Mouse (Mus musculus): Measurements from ENCODE around the gene Ddx59.

Gene Ddx59

GRCm38 (mm10) chr1:136449541-136449940 lies 34.5 kb downstream of the Ddx59 start:
- DNase-seq (ENCODE audit: low spot score in 2 of 2) = no peak

DNA sequence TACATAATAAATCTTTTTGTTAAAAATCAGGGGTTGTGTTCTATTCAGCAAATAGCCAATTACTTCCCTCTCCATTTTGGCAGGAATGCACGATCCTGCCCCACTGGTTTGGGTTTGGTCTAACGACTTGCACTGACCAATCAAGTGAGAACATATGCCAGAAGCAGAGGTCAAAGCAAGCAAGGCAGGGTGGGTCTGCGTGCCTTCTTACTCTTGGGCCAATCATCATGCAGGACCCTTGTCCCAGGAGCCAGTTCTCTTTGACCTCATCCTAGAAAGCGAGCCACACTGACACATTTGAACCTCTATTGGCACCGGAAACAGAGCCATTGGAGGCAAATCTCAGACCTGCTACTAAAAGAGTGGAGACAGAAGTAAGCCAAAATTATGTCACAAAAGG lies 35.1 kb downstream of the Ddx59 start:
- DNase-seq (ENCODE audit: low spot score in 2 of 2) = no peak

DNA sequence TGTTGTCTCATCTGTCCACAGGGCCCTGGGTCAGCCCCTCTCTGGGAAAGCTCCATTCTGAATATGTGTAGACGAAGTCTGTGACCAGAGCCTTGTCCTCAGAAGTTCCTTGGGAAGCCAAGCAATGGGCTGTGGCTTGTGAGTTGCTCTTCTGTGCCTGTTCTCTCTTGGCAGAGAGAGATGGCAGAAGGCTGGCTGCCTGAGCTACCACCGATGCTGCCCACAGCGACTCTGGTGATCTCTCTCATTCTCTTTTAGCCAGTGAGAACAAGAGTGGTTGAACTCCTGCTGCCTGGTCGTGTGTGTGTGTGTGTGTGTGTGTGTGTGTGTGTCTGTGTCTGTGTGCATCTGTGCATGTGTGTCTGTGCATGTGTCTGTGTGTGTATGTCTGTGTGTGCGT lies 37.4 kb downstream of the Ddx59 start:
- DNase-seq (ENCODE audit: low spot score in 2 of 2) = no peak

DNA sequence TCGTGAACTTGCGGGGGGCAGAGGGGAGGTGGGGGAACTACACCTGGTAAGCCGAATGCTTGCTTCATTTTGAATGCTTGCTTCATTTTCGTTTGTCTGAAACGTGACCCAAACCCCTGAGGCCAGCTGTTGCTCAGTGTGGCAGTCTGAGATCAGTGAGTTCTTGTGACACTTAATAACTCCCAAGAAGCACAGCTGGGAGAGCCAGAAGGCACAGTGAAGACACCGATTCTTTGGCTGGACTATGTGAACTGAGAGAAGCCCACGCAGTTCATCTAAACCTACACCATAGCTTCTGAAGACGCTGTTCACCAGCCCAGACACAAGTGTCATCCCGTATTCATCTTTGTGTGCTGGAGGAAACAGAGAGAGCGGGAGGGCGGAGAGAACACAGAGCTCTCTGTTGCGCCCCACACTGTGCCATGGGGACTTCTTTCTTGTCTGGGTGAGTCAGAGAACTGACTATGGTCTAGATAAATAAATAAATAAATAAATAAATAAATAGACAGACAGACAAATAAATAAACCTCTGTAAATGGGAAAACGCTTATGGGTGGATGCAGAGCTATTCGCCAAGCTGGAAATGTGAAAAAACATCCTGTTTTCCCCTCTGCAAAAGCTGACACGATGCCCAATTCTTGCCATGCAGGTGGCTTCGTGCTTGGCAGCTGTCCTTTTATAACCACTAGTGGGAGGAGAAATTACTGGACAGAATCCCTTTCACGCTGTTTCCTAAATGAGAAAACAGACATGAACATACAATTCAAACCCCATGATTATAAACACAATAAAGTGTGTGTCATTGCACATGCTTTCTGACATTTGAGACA lies 40.9 kb downstream of the Ddx59 start:
- DNase-seq (ENCODE audit: low spot score in 2 of 2) = peak; percentile 56 to 73

DNA sequence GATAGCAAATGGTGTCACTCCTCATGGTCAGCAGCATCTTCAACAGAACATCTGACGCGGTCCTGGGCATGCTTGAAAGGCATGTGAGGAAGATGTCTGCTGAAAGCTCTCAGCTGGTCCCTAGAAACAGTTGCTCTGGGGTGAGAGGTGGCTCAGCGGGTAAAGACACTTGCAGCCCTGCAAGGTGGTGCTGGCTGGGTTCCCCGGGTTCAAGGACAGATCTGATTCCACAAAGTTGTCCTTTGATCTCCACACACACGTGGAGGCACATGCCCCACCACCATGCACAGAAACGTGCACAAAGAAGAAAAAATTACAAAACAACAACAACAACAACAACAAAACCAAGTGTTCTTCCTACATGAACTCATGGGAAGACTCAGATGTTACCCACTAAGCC lies 41.7 kb downstream of the Ddx59 start:
- DNase-seq (ENCODE audit: low spot score in 2 of 2) = no peak

- no peak for DNase-seq (ENCODE audit: low spot score in 2 of 2)
These were observed 42.3 kb downstream of the Ddx59 start for GRCm38 (mm10) chr1:136457403-136457802.

DNA sequence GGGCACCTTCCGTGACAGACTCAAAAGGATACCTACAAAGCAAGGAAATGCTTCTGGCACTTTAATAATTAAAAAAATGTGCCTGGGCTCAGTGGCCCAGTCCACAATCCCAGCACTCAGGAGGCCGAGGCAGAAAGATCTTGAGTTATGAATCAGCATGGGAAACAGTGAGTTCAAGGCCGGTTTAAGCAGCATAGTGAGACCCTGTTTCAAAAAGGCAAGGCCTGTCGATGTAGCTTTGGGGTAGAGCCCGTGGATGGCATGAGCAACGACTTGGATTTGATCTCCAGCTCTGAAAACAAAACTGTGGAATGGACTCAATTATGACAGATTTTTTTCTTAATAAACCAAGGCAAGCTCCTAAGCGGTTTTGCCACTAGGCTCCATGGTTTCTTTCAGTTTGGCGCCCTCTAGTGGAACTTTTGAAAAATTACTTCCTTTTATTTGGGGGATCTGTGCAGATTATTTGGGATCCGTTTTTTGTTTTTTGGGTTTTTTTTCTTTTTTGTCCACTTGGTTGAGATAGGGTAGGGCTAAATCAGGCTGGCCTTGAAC lies 43.7 kb downstream of the Ddx59 start:
- no peak for DNase-seq (ENCODE audit: low spot score in 2 of 2)

GRCm38 (mm10) chr1:136462443-136462842 lies 47.4 kb downstream of the Ddx59 start:
- DNase-seq (ENCODE audit: low spot score in 2 of 2) = no peak

DNA sequence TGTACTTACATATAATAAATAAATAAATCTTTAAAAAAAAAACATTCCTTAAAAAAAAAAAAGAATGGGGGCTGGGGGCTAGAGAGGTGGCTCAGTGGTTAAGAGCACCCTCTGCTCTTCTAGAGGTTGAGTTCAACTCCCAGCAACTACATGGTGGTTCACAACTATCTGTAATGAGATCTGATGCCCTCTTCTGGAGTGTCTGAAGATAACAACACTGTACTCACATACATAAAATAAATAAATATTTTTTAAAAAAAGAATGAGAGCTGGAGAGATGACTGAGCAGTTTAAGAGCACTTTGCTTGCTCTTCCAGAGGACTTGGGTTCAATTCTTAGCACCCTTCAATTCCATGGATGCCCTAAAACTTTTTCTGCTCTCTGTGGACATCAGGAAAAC lies 50.1 kb downstream of the Ddx59 start:
- no peak for DNase-seq (ENCODE audit: low spot score in 2 of 2)

- peak; percentile 96 for DNase-seq (ENCODE audit: low spot score in 2 of 2)
These were observed 51.2 kb downstream of the Ddx59 start, which contains the start of gene Kif14 for GRCm38 (mm10) chr1:136466143-136466811. TSS of gene Kif14 (plus strand) at chr1:136466343.

DNA sequence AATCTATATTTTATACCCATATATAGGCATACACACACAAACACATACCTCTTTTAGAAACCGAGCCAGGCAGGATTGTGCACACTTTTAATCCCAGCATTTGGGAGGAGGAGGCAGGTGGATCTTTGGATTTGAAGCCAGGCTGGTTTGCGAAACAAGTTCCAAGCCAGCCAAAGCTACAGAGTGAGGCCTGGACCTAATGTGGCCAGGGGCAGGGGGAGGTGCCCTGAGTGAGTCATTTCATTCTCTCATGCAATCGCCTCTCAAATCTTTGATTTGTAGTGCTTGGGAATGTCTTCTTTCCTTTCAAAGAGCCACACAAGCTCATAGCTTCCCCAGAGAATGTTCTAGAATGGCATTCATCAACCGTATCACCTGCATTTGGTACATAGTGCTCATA lies 54.3 kb downstream of the Ddx59 start:
- DNase-seq (ENCODE audit: low spot score in 2 of 2) = no peak

GRCm38 (mm10) chr1:136470471-136470870 lies 55.4 kb downstream of the Ddx59 start:
- DNase-seq (ENCODE audit: low spot score in 2 of 2) = peak; percentile 37 to 52

Measured in right cerebral cortex, postnatal 10 days (tissue).